Mouse (Mus musculus): ENCODE measurements around the gene Klrc3.
"Not testable (repeated sequence)": the region's sequence is repeated elsewhere in the genome, so short reads cannot be mapped to it uniquely, and the experiment has no call there.

DNA sequence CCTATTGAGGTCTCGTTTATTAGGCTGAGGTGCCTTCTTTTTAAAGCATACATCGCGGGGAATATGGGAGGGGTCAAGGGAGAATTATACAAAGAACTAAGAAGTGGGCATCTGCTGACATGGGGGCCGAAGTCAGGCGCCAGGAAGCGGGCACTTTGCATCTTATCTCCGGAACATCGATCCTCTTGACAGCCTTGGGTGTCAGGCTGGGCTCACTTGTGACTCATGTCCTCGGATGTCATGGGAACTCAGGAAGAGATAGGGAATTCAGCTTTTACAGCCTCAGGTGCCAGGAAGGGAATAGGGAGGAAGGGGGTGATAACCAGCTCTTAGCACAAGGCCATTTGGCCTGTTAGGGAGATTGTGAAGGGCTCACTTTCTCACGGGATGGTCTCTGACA is 48.3 kb upstream of the Klrc3 start:
- TF ChIP-seq CTCF, EP300 (IDR thresholded peaks at IDR 0.05; ENCODE audit: low read depth): not testable (repeated sequence)

All from liver, postnatal 0 days (tissue).